Mouse (Mus musculus): Measurements from ENCODE around the gene Sde2. TPM values are rescaled to one million over a fixed set of nuclear protein-coding genes. Genes with fewer than 3 reads are reported as not detected.
"Not testable (repeated sequence)": the region's sequence is repeated elsewhere in the genome, so short reads cannot be mapped to it uniquely, and the experiment has no call there.

The Sde2 gene
- polyA plus RNA-seq, 1 experiment from 2014 or later, result 39.8 TPM

DNA sequence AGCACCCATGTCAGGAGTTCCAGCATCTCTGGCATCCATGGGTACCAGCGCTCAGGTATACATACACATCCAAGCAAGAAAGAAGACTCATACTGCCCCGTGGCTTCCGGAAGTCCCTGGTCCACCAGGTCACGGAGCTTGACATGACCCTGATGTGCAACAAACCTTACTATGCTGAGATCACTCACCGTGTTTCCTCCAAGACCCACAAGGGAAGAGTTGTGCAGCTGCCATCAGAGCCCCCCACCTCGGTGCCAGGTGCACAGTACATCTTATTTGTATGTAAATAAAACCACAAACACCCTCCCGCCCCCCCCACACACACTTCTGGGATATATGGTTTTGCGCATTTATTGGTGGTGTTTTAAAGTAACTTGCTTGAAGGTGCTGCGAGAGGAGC is 24.2 kb downstream of the Sde2 start:
- no peak for DNase-seq (ENCODE audit: low spot score)
- H3K27ac ChIP-seq, result no peak overlapping the region
- peaks cover 10% of the 10 kb centered on the region; the same call in 1 of the 2 replicates for H3K4me1 ChIP-seq
- 84% methylated on average over 9 of the region's 9 CpGs for WGBS
- no peak overlapping the region for H3K4me3 ChIP-seq
- H3K36me3 ChIP-seq, result no peaks in the 10 kb centered on the region
- no peaks in the 10 kb centered on the region for H3K9me3 ChIP-seq
- H3K27me3 ChIP-seq (ENCODE audit: insufficient read depth, poor library complexity, severe bottlenecking), result no peaks in the 10 kb centered on the region

DNA sequence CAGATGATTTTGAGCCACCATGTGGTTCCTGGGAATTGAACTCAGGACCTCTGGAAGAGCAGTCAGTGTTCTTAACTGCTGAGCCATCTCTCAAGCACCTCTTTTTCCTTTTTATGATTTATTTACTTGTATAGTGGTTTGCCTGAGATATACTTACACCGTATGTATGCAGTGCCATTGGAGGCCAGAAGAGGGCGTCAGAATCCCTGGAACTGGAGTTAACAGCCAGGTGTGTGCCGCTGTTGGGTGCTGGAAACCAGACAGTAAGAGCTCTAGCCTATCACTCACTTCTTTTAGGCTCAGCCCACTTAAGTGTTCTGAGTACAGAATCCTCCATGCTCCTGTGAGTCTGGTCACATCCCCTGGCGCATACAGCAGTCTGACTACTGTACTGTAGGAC is 26.5 kb downstream of the Sde2 start:
- DNase-seq (ENCODE audit: low spot score), result no peak
- no peaks in the 10 kb centered on the region for H3K27me3 ChIP-seq (ENCODE audit: insufficient read depth, poor library complexity, severe bottlenecking)
- 0 out of 2 replicates have a peak, but pooled peaks cover 1% of the 10 kb centered on the region for H3K4me1 ChIP-seq
- no peak overlapping the region for H3K27ac ChIP-seq
- H3K4me3 ChIP-seq, result no peak overlapping the region
- 80% methylated on average over 4 of the region's 4 CpGs for WGBS
- no peaks in the 10 kb centered on the region for H3K9me3 ChIP-seq
- H3K36me3 ChIP-seq, result no peaks in the 10 kb centered on the region

DNA sequence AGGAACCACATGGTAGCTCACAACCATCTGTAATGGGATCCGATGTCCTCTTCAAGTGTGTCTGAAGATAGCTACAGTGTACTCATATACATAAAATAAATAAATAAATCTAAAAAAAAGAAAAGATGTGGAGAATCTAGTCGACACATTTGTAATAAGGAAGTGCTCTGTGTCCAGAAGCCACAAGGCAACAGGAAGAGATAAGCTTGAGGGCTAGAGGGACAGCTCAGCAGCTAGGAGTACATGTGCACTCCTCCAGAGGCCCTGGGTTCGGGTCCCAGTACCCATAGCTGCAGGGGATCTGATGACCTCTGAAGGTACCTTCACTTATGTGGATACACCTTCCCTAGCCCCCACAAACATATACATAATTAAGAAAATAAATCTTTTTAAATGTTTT is 30.8 kb downstream of the Sde2 start:
- Histone ChIP-seq H3K9me3 (no peaks in the 10 kb centered on the region), H3K4me3 (no peak overlapping the region), H3K27me3 (ENCODE audit: insufficient read depth, poor library complexity, severe bottlenecking) (peaks cover 9% of the 10 kb centered on the region; the same call in 1 of the 2 replicates), H3K27ac (no peak overlapping the region), H3K4me1 (peaks cover 15% of the 10 kb centered on the region), H3K36me3 (no peaks in the 10 kb centered on the region)
- 65% methylated on average over 3 of the region's 3 CpGs for WGBS
- DNase-seq (ENCODE audit: low spot score), result no peak

DNA sequence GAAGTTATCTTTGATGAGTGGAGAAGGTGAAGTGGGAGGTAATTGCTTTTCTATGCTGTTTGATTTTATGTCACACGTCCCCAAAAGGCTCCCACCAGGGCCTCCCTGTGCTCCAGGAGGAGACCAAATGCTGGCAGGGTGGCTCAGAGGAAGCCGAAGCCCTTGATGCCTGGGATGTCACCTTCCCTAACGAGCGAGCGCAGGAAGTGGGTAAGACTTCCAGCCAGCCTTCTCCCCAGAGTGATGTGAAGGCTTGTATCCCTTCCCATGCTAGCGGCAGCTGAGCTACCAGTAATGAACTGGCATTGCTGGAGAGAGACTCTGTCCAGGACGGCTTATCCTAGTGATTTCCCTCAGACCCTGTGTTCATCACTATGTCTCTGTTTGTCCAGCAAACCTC is 32.8 kb downstream of the Sde2 start:
- H3K27ac ChIP-seq, result peak overlapping the region; percentile 59; the same call in 1 of the 2 replicates
- no peaks in the 10 kb centered on the region for H3K9me3 ChIP-seq
- no peak for DNase-seq (ENCODE audit: low spot score)
- H3K27me3 ChIP-seq (ENCODE audit: insufficient read depth, poor library complexity, severe bottlenecking), result peaks cover 9% of the 10 kb centered on the region; the same call in 1 of the 2 replicates
- no peaks in the 10 kb centered on the region for H3K36me3 ChIP-seq
- H3K4me1 ChIP-seq, result peaks cover 22% of the 10 kb centered on the region
- 7% methylated on average over 7 of the region's 7 CpGs for WGBS
- H3K4me3 ChIP-seq, result no peak overlapping the region

DNA sequence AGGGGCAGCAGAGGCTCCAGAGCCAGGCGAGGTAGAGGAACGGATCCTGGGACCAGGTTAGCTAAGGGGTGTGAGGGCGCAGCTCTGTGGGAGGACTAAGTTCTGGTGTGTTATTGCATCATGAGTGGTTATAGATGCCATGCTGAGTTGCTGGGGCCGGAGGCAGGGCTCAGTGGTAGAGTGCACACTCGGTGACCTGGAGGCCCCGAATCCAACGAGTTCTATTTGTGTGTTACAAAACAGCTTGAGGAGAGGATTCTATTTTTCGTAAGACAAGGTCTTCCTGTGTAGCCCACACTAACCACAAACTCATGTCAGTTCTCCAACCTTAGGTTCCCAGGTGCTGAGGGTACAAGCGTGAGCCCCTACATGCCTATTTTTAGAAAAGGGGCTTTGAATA is 33.6 kb downstream of the Sde2 start:
- Histone ChIP-seq H3K27ac (no peak overlapping the region), H3K36me3 (no peaks in the 10 kb centered on the region), H3K9me3 (no peaks in the 10 kb centered on the region), H3K4me3 (no peak overlapping the region), H3K27me3 (ENCODE audit: insufficient read depth, poor library complexity, severe bottlenecking) (peaks cover 9% of the 10 kb centered on the region; the same call in 1 of the 2 replicates), H3K4me1 (peaks cover 28% of the 10 kb centered on the region)
- 62% methylated on average over 9 of the region's 9 CpGs for WGBS
- no peak for DNase-seq (ENCODE audit: low spot score)

DNA sequence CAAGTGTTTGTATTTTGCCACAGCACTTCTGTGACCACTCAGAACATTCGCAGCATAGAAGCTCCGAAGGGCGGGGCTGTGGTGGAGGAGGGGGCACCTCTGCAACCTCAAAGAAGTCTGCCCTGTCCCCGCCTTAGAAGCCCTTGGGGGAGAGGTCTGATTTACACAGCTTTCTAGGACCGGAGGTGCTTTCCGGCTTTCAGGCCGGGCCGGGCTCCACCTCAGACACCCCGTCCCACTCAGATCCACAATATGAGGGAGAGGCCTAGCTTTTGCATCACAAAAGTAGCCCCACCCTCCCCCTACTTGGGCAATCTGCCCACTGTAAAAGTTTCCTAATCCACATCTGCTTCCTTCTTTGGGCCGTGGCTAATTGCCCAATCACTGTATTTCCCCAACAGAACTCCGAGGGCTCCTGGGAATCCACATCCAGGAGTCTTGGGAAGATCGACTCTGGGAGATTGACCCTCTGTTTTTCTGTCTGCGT is 37.7 kb downstream of the Sde2 start:
- H3K4me1 ChIP-seq, result peaks cover 27% of the 10 kb centered on the region
- no peaks in the 10 kb centered on the region for H3K9me3 ChIP-seq
- peak overlapping the region; percentile 67 for H3K27ac ChIP-seq
- H3K36me3 ChIP-seq, result no peaks in the 10 kb centered on the region
- H3K4me3 ChIP-seq, result peak overlapping the region; percentile 36
- H3K27me3 ChIP-seq (ENCODE audit: insufficient read depth, poor library complexity, severe bottlenecking), result peaks cover 37% of the 10 kb centered on the region
- DNase-seq (ENCODE audit: low spot score), result no peak
- WGBS, result 6% methylated on average over 13 of the region's 13 CpGs

DNA sequence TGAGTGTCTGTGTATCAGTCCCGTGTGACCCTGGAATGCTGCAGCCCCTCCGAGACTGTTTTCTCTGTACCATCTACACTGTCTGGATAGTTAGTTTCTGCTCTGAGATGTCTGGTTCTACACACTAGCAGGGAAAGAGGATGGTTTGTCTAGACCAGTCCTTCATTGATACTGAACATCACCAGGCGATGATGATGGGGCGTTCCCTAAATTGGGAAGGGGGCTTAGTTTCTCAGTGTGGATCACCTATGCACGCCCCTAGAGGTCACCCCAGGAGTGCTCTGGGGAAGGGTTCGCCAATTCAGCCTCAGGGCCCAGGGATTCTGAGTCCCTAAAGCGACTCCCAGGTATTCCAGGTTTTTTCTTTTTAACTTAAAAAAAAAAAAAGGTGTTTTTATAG is 38.2 kb downstream of the Sde2 start:
- Histone ChIP-seq H3K4me3 (0 out of 2 replicates have a peak overlapping the region, but pooled peaks have one; percentile 25), H3K9me3 (no peaks in the 10 kb centered on the region), H3K27ac (peak overlapping the region; percentile 67; the same call in 1 of the 2 replicates), H3K36me3 (no peaks in the 10 kb centered on the region), H3K4me1 (peaks cover 26% of the 10 kb centered on the region), H3K27me3 (ENCODE audit: insufficient read depth, poor library complexity, severe bottlenecking) (peaks cover 42% of the 10 kb centered on the region)
- WGBS, result 25% methylated on average over 7 of the region's 7 CpGs
- DNase-seq (ENCODE audit: low spot score), result no peak

DNA sequence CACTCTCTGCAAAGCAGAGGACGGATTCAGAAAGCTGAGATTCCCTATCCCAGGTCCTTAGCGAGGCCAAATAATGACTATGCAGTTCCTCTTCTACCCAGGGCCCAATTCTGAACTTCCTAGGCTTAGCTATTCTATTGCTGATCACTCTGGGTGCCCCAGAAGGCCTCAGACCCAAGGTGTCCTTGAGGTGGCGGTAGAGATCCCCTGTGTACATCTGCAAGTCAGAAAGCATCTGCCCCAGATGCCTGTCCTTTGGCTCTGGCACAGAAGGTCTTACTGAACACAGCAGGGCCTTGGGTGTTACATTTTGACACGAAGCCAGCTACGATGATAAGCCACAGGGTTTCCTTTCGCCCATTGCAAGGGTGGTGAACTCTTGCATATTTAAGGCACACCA is 38.9 kb downstream of the Sde2 start:
- WGBS, result 28% methylated on average over 6 of the region's 6 CpGs
- Histone ChIP-seq H3K4me1 (peaks cover 25% of the 10 kb centered on the region), H3K9me3 (no peaks in the 10 kb centered on the region), H3K4me3 (no peak overlapping the region), H3K27ac (no peak overlapping the region), H3K36me3 (no peaks in the 10 kb centered on the region), H3K27me3 (ENCODE audit: insufficient read depth, poor library complexity, severe bottlenecking) (peaks cover 49% of the 10 kb centered on the region)
- no peak for DNase-seq (ENCODE audit: low spot score)

DNA sequence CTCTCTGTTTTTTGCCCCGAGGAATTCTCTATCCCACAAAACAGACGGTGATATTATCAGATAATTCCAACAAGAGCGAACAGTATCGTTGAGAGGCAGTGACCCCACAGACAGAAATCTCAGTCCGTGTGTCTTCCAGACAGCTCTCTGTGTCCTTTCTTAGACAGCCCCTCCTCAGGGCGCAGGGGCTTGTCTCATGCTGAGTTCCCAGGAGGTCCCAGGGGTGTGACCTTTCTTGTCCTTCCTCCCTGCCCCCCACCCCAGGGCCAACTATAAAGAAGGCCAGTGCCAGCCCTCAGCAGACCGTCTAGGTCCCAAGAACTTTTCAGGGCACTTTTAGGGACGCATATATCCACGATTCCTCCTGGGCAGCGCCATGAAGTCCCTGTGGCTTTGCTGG is 41.9 kb downstream of the Sde2 start, which contains the start of gene Lefty2:
Gene Lefty2, plus strand, starts transcription at position 301 of the 400 bp plus-strand sequence.
- no peaks in the 10 kb centered on the region for H3K36me3 ChIP-seq
- 33% methylated on average over 10 of the region's 10 CpGs for WGBS
- H3K27me3 ChIP-seq (ENCODE audit: insufficient read depth, poor library complexity, severe bottlenecking), result peaks cover 51% of the 10 kb centered on the region
- DNase-seq (ENCODE audit: low spot score), result no peak
- H3K4me1 ChIP-seq, result peaks cover 25% of the 10 kb centered on the region
- H3K4me3 ChIP-seq, result no peak within 1 kb of the TSS
- H3K27ac ChIP-seq, result no peak within 1 kb of the TSS; the same call in 1 of the 2 replicates
- H3K9me3 ChIP-seq, result no peaks in the 10 kb centered on the region

DNA sequence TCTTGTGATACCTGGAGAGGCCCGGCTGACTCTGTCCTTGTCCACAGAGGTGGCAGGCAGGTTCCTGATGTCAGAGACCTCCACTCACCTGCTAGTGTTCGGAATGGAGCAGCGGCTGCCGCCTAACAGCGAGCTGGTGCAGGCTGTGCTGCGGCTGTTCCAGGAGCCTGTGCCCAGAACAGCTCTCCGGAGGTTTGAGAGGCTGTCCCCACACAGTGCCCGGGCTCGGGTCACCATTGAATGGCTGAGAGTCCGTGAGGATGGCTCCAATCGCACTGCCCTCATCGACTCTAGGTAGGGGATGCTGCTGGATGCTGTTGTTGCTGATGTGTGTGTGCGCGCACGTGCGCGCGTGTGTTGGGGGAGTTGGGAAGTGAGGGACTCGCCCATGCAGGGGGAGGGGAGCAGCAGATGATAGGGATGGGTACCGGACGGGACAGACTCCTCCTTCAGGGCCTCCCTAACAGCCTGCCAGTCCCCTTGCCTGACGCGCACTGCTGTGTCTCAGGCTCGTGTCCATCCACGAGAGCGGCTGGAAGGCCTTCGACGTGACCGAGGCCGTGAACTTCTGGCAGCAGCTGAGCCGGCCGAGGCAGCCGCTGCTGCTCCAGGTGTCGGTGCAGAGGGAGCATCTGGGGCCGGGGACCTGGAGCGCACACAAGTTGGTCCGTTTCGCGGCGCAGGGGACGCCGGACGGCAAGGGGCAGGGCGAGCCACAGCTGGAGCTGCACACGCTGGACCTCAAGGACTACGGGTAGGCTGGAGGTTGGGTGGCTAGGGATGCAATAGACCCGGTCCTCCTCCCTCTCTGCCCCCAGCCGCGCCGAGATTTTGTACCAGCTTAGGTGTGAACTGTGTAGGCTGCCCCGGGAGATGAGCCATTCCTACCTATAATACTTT is 43.4 kb downstream of the Sde2 start:
- not testable (repeated sequence) for H3K9me3 ChIP-seq; H3K27ac ChIP-seq; H3K36me3 ChIP-seq; DNase-seq (ENCODE audit: low spot score)
- WGBS, result 3% methylated on average over 41 of the region's 51 CpGs
- Histone ChIP-seq H3K4me3 (peak overlapping the region; percentile 35), H3K4me1 (peaks cover 12% of the 10 kb centered on the region; the same call in 1 of the 2 replicates), H3K27me3 (ENCODE audit: insufficient read depth, poor library complexity, severe bottlenecking) (peaks cover 51% of the 10 kb centered on the region)

DNA sequence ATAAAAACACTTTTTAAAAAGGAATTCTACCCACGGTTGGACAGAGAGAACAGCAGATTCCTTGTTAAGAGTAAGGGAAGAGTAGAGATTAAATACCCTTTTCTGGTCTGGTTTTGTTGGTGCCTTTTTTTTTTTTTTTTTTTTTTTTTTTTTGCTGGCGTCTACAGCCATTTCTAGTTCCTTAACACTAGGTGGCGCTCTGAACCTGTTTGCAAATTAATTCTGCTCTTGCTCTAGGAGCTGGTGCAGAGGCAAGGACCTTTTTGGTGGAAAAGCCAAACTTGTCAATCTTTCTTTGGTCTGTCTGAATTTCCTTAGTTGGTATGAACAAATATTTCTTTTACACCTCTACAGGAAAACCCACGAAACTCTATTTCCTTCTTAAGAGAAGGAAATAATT is 50.2 kb downstream of the Sde2 start:
- no peak for DNase-seq (ENCODE audit: low spot score)
- Histone ChIP-seq H3K27me3 (ENCODE audit: insufficient read depth, poor library complexity, severe bottlenecking) (no peaks in the 10 kb centered on the region), H3K9me3 (no peaks in the 10 kb centered on the region), H3K4me1 (peaks cover 15% of the 10 kb centered on the region), H3K36me3 (peaks cover 3% of the 10 kb centered on the region), H3K27ac (no peak overlapping the region), H3K4me3 (no peak overlapping the region)
- WGBS, result 1% methylated on average over 4 of the region's 4 CpGs

DNA sequence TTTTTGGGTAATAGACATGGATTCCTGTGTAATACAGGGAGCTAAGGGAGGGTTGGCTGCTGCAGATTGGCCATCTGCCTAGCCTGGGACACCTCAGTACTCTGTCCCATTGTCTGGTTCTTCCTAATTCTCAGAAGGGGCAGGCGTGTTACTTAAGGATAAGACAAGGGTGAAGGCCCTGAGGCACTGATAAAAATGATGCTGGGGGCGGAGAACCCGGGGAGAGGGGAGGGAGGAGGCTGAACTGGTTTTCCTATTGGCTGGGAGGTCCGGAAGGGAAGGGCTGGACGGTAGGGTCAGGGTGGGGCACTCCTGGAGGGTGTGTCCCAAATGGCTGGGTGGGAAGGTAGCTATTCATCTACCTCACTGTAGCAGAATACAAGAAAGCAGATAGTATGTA is 52.0 kb downstream of the Sde2 start:
- 28% methylated on average over 5 of the region's 5 CpGs for WGBS
- DNase-seq (ENCODE audit: low spot score), result peak; percentile 96

DNA sequence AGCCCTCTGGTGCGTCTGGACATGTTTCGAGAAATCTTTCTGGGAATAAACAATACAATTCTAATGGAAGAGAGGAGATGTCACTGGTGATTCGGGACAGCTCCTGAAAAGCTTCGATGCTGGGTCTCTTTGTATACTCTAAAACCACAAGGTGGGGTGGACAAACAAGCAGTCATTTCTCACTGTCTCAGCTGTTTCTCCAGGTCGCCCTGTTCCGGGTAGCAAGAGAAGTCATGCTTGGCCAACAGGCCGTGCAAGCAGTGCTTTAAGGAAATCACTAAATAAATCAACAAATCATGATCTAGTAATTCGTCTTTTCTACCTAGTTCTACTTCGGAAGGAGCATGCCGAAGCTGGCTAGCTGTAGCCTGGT is 52.7 kb downstream of the Sde2 start:
- no peaks in the 10 kb centered on the region for H3K27me3 ChIP-seq (ENCODE audit: insufficient read depth, poor library complexity, severe bottlenecking)
- H3K9me3 ChIP-seq, result no peaks in the 10 kb centered on the region
- 40% methylated on average over 10 of the region's 10 CpGs for WGBS
- DNase-seq (ENCODE audit: low spot score), result no peak
- peak overlapping the region; percentile 90 for H3K27ac ChIP-seq
- peaks cover 29% of the 10 kb centered on the region for H3K36me3 ChIP-seq
- H3K4me3 ChIP-seq, result peak overlapping the region; percentile 73
- peaks cover 25% of the 10 kb centered on the region for H3K4me1 ChIP-seq

More for the DNA sequence above, 52.0 kb downstream of the Sde2 start:
- no peaks in the 10 kb centered on the region for H3K9me3 ChIP-seq
- no peak overlapping the region for H3K4me3 ChIP-seq
- H3K27me3 ChIP-seq (ENCODE audit: insufficient read depth, poor library complexity, severe bottlenecking), result no peaks in the 10 kb centered on the region
- H3K27ac ChIP-seq, result no peak overlapping the region
- peaks cover 22% of the 10 kb centered on the region for H3K4me1 ChIP-seq
- peaks cover 21% of the 10 kb centered on the region for H3K36me3 ChIP-seq

All from heart, embryonic 10.5 days (tissue).